Mouse (Mus musculus) MEL (cell line): ENCODE data around the gene Mtx1. TPM values are rescaled to one million over a fixed set of nuclear protein-coding genes. Genes with fewer than 3 reads are reported as not detected.

Experiments used
- DNase-seq: peaks from one replicate; pipeline ENCODE4 v3.0.0; 2011; ENCODE audit warnings: low read depth, low spot score
- H3K27ac ChIP-seq: 2 replicates; pipeline ENCODE4 v1.5.1; 2012; ENCODE audit warnings: low read depth, mild to moderate bottlenecking, control low read depth, low read length, moderate library complexity; ENCODE audit not compliant: control insufficient read depth
- H3K27me3 ChIP-seq, 2 experiments: fragments of 150-350 bp in 1 of 2; sonication (generic) in 1 of 2; 2 replicates each; pipeline ENCODE4 v1.6.1; 2012; ENCODE audit warnings: low read length in 2 of 2, mild to moderate bottlenecking in 2 of 2, improper control_type of control experiment in 1 of 2, moderate library complexity in 1 of 2; ENCODE audit not compliant: insufficient read depth in 2 of 2, control insufficient read depth in 1 of 2
- H3K36me3 ChIP-seq, 2 experiments: 2 replicates each; pipeline ENCODE4 v1.6.1; 2012 to 2014; ENCODE audit warnings: low read length in 2 of 2, improper control_type of control experiment in 1 of 2, inconsistent platforms in 1 of 2, mild to moderate bottlenecking in 1 of 2; ENCODE audit not compliant: insufficient read depth in 2 of 2, control insufficient read depth in 1 of 2
- H3K4me1 ChIP-seq, 2 experiments: fragments of 150-350 bp in 1 of 2; sonication (generic) in 1 of 2; 2 replicates each; pipeline ENCODE4 v1.6.1; 2012; ENCODE audit warnings: low read length in 2 of 2, improper control_type of control experiment in 1 of 2, mild to moderate bottlenecking in 1 of 2; ENCODE audit not compliant: insufficient read depth in 2 of 2, control insufficient read depth in 1 of 2
- H3K4me3 ChIP-seq, 2 experiments: fragments of 150-350 bp in 1 of 2; sonication (generic) in 1 of 2; 2 replicates each; pipeline ENCODE4 v1.5.1; 2012; ENCODE audit warnings: low read depth in 2 of 2, low read length in 2 of 2, mild to moderate bottlenecking in 2 of 2, moderate library complexity in 2 of 2, control low read depth in 1 of 2, improper control_type of control experiment in 1 of 2; ENCODE audit not compliant: control insufficient read depth in 1 of 2, insufficient read depth in 1 of 2
- H3K79me2 ChIP-seq: 2 replicates; pipeline ENCODE4 v1.6.1; 2012; ENCODE audit warnings: mild to moderate bottlenecking, low read length, moderate library complexity; ENCODE audit not compliant: control insufficient read depth, poor library complexity, insufficient read depth
- H3K9ac ChIP-seq: 2 replicates; pipeline ENCODE4 v1.6.1; 2012; ENCODE audit warnings: low read depth, mild to moderate bottlenecking, control low read depth, low read length, moderate library complexity; ENCODE audit not compliant: control insufficient read depth, poor library complexity, severe bottlenecking
- H3K9me3 ChIP-seq: fragments of 150-350 bp; sonication (generic); replicated peaks from 2 replicates; pipeline ENCODE4 v1.6.1; 2012; ENCODE audit warnings: mild to moderate bottlenecking, low read length, improper control_type of control experiment, moderate library complexity; ENCODE audit not compliant: insufficient read depth
- BHLHE40 ChIP-seq: IDR thresholded peaks from 2 replicates; pipeline ENCODE4 v1.6.1; 2012; ENCODE audit warnings: low read depth, mild to moderate bottlenecking, inconsistent platforms, low read length, improper control_type of control experiment, borderline replicate concordance
- CHD1 ChIP-seq: IDR thresholded peaks from 2 replicates; pipeline ENCODE4 v1.6.1; 2012; ENCODE audit warnings: low read depth, mild to moderate bottlenecking, inconsistent platforms, low read length, improper control_type of control experiment
- CHD2 ChIP-seq: IDR thresholded peaks from 2 replicates; pipeline ENCODE4 v1.6.1; 2011; ENCODE audit warnings: low read length, improper control_type of control experiment
- CTCF ChIP-seq, 3 experiments: IDR thresholded peaks in 2 of 3; conservative IDR thresholded peaks in 1 of 3; 2 replicates each; pipeline ENCODE4 v1.5.1; 2011 to 2012; ENCODE audit warnings: low read length in 3 of 3, low read depth in 2 of 3, mild to moderate bottlenecking in 2 of 3, improper control_type of control experiment in 1 of 3, inconsistent platforms in 1 of 3, mixed read lengths in 1 of 3, moderate library complexity in 1 of 3; ENCODE audit not compliant: control insufficient read depth in 1 of 3, insufficient read depth in 1 of 3, poor library complexity in 1 of 3, severe bottlenecking in 1 of 3
- E2F4 ChIP-seq: IDR thresholded peaks from 2 replicates; pipeline ENCODE4 v1.6.1; 2011; ENCODE audit warnings: low read depth, low read length, improper control_type of control experiment, borderline replicate concordance
- ELF1 ChIP-seq: IDR thresholded peaks from 2 replicates; pipeline ENCODE4 v1.6.1; 2014; ENCODE audit warnings: low read depth, mild to moderate bottlenecking, inconsistent platforms, low read length, improper control_type of control experiment, moderate library complexity
- EP300 ChIP-seq, 2 experiments: IDR thresholded peaks; 2 replicates each; pipeline ENCODE4 v1.6.1; 2011; ENCODE audit warnings: improper control_type of control experiment in 2 of 2, low read length in 2 of 2, low read depth in 1 of 2, mild to moderate bottlenecking in 1 of 2
- ETS1 ChIP-seq: IDR thresholded peaks from 2 replicates; pipeline ENCODE4 v1.6.1; 2012; ENCODE audit warnings: low read depth, mild to moderate bottlenecking, inconsistent platforms, low read length, improper control_type of control experiment, moderate library complexity
- GABPA ChIP-seq: IDR thresholded peaks from 2 replicates; pipeline ENCODE4 v1.6.1; 2012; ENCODE audit warnings: low read depth, mild to moderate bottlenecking, inconsistent platforms, low read length, improper control_type of control experiment, moderate library complexity
- GATA1 ChIP-seq: IDR thresholded peaks from 2 replicates; pipeline ENCODE4 v1.6.1; 2011; ENCODE audit warnings: low read depth, low read length, improper control_type of control experiment
- JUND ChIP-seq: IDR thresholded peaks from 2 replicates; pipeline ENCODE4 v1.6.1; 2011; ENCODE audit warnings: low read depth, mild to moderate bottlenecking, improper control_type of control experiment, low read length
- KAT2A ChIP-seq: conservative IDR thresholded peaks from 2 replicates; pipeline ENCODE4 v1.6.1; 2012; ENCODE audit warnings: low read depth, low read length, improper control_type of control experiment, inconsistent platforms
- MAFK ChIP-seq: IDR thresholded peaks from 2 replicates; pipeline ENCODE4 v1.6.1; 2011; ENCODE audit warnings: low read depth, mild to moderate bottlenecking, low read length, improper control_type of control experiment, borderline replicate concordance
- MAX ChIP-seq: IDR thresholded peaks from 2 replicates; pipeline ENCODE4 v1.6.1; 2011; ENCODE audit warnings: low read length, improper control_type of control experiment
- MAZ ChIP-seq: IDR thresholded peaks from 2 replicates; pipeline ENCODE4 v1.6.1; 2012; ENCODE audit warnings: low read depth, mild to moderate bottlenecking, inconsistent platforms, low read length, improper control_type of control experiment
- MXI1 ChIP-seq: IDR thresholded peaks from 2 replicates; pipeline ENCODE4 v1.6.1; 2011; ENCODE audit warnings: mild to moderate bottlenecking, low read depth, low read length, improper control_type of control experiment
- MYB ChIP-seq: IDR thresholded peaks from 2 replicates; pipeline ENCODE4 v1.6.1; 2011; ENCODE audit warnings: mild to moderate bottlenecking, low read depth, low read length, improper control_type of control experiment
- MYC ChIP-seq: IDR thresholded peaks from 2 replicates; pipeline ENCODE4 v1.6.1; 2011; ENCODE audit warnings: low read depth, mild to moderate bottlenecking, low read length, improper control_type of control experiment, moderate library complexity
- NELFE ChIP-seq: IDR thresholded peaks from 2 replicates; pipeline ENCODE4 v1.6.1; 2011; ENCODE audit warnings: low read depth, low read length, improper control_type of control experiment
- NRF1 ChIP-seq: IDR thresholded peaks from 2 replicates; pipeline ENCODE4 v1.6.1; 2014; ENCODE audit warnings: low read depth, mild to moderate bottlenecking, inconsistent platforms, low read length, improper control_type of control experiment, moderate library complexity; ENCODE audit not compliant: poor library complexity, insufficient read depth, severe bottlenecking
- POLR2AphosphoS2 ChIP-seq: IDR thresholded peaks from 2 replicates; pipeline ENCODE4 v1.6.1; 2011; ENCODE audit warnings: low read length, improper control_type of control experiment
- POLR2AphosphoS5 ChIP-seq: IDR thresholded peaks from 2 replicates; pipeline ENCODE4 v1.6.1; 2012; ENCODE audit warnings: low read depth, borderline replicate concordance, mild to moderate bottlenecking, inconsistent platforms, low read length, moderate library complexity, mixed read lengths
- RAD21 ChIP-seq: IDR thresholded peaks from 2 replicates; pipeline ENCODE4 v1.6.1; 2011; ENCODE audit warnings: mild to moderate bottlenecking, low read depth, low read length, improper control_type of control experiment
- SIN3A ChIP-seq: IDR thresholded peaks from 2 replicates; pipeline ENCODE4 v1.6.1; 2012; ENCODE audit warnings: low read length, improper control_type of control experiment, inconsistent platforms
- SMC3 ChIP-seq: IDR thresholded peaks from 2 replicates; pipeline ENCODE4 v1.6.1; 2011; ENCODE audit warnings: low read depth, low read length, improper control_type of control experiment
- TAL1 ChIP-seq: IDR thresholded peaks from 2 replicates; pipeline ENCODE4 v1.6.1; 2012; ENCODE audit warnings: mild to moderate bottlenecking, inconsistent platforms, low read length, moderate library complexity, mixed read lengths
- TBP ChIP-seq: IDR thresholded peaks from 2 replicates; pipeline ENCODE4 v1.8.0; 2011; ENCODE audit warnings: low read depth, low read length, improper control_type of control experiment
- TCF12 ChIP-seq: IDR thresholded peaks from 2 replicates; pipeline ENCODE4 v1.6.1; 2014; ENCODE audit warnings: low read depth, mild to moderate bottlenecking, inconsistent platforms, low read length, improper control_type of control experiment, moderate library complexity
- UBTF ChIP-seq: IDR thresholded peaks from 2 replicates; pipeline ENCODE4 v1.6.1; 2012; ENCODE audit warnings: low read depth, mild to moderate bottlenecking, inconsistent platforms, low read length, improper control_type of control experiment, moderate library complexity, borderline replicate concordance; ENCODE audit not compliant: insufficient read depth
- USF1 ChIP-seq: IDR thresholded peaks from 2 replicates; pipeline ENCODE4 v1.6.1; 2014; ENCODE audit warnings: low read depth, mild to moderate bottlenecking, inconsistent platforms, low read length, improper control_type of control experiment, moderate library complexity
- USF2 ChIP-seq, 2 experiments: IDR thresholded peaks; 2 replicates each; pipeline ENCODE4 v1.6.1; 2011 to 2012; ENCODE audit warnings: improper control_type of control experiment in 2 of 2, low read length in 2 of 2, borderline replicate concordance in 1 of 2, inconsistent platforms in 1 of 2, low read depth in 1 of 2, mild to moderate bottlenecking in 1 of 2; ENCODE audit not compliant: insufficient read depth in 1 of 2
- ZC3H11A ChIP-seq: IDR thresholded peaks from 2 replicates; pipeline ENCODE4 v1.6.1; 2012; ENCODE audit warnings: low read depth, mild to moderate bottlenecking, inconsistent platforms, low read length, improper control_type of control experiment
- ZKSCAN1 ChIP-seq: IDR thresholded peaks from 2 replicates; pipeline ENCODE4 v1.6.1; 2012; ENCODE audit warnings: low read depth, mild to moderate bottlenecking, inconsistent platforms, low read length, improper control_type of control experiment, moderate library complexity
- ZMIZ1 ChIP-seq: IDR thresholded peaks from 2 replicates; pipeline ENCODE4 v1.6.1; 2012; ENCODE audit warnings: low read depth, mild to moderate bottlenecking, inconsistent platforms, low read length, improper control_type of control experiment, moderate library complexity
- polyA plus RNA-seq, 2 experiments: library from polyadenylated mRNA; stranded (reverse) in 1 of 2; unstranded in 1 of 2; fragments of >175 nt in 1 of 2; fragments of >200 nt in 1 of 2; gene quantifications; 2 replicates each; pipeline versions ENCODE4 v1.2.1 to v1.2.4; 2012; ENCODE audit warnings: low replicate concordance in 2 of 2, low read depth in 1 of 2; ENCODE audit not compliant: insufficient read length in 2 of 2, insufficient read depth in 1 of 2, missing spikeins in 1 of 2
- total RNA-seq: library from RNA; depleted of rRNA; stranded (reverse); fragments of 300-350 nt; gene quantifications from 2 replicates; pipeline ENCODE4 v1.2.3, GENCODE M21; 2012

The Mtx1 gene
- total and polyA plus RNA-seq, 3 experiments = 314 to 369 TPM; not detected in 1

- peak within 1 kb of the TSS; percentile 58 to 91 for H3K4me3 ChIP-seq
- no peaks in the 10 kb centered on the region for H3K9me3 ChIP-seq
- no peaks in the 10 kb centered on the region for H3K27me3 ChIP-seq
- peak within 1 kb of the TSS; percentile 71 for H3K27ac ChIP-seq
- H3K4me1 ChIP-seq = peaks cover 7 to 31% of the 10 kb centered on the region in 2 experiments; a peak in 3 of 4 replicates
- H3K79me2 ChIP-seq = peaks cover 23% of the 10 kb centered on the region
- peaks cover 26 to 33% of the 10 kb centered on the region in 2 experiments for H3K36me3 ChIP-seq
- DNase-seq = peak; percentile 99
- peak within 1 kb of the TSS; percentile 85 for H3K9ac ChIP-seq
- TF ChIP-seq ZKSCAN1 (peak; percentile 69; the same call in 1 of the 2 replicates), MAZ (peak; percentile 97), EP300 (IDR thresholded peaks at IDR 0.05; ENCODE audit: low read depth in 1 of 2, low read length in 2 of 2) (peak in 1 of 2 experiments; percentile 18; a peak in 1 of 4 replicates), USF2 (IDR thresholded peaks at IDR 0.05; ENCODE audit: borderline replicate concordance in 1 of 2, insufficient read depth in 1 of 2, low read depth in 1 of 2, low read length in 2 of 2) (peak; percentile 99), MAX (peak; percentile 100), USF1 (peak; percentile 100), GATA1 (no peak; the same call in 1 of the 2 replicates), POLR2AphosphoS5 (no peak; the same call in 1 of the 2 replicates), NRF1 (peak; percentile 90), E2F4 (peak; percentile 88), TCF12 (peak; percentile 59; the same call in 1 of the 2 replicates), TAL1 (no peak), RAD21 (no peak), CHD2 (peak; percentile 57; the same call in 1 of the 2 replicates), CTCF (IDR thresholded peaks at IDR 0.05 in 2 of 3, conservative IDR thresholded peaks at IDR 0.05 in 1 of 3; ENCODE audit: control insufficient read depth in 1 of 3, insufficient read depth in 1 of 3, low read depth in 2 of 3, low read length in 3 of 3, poor library complexity in 1 of 3, severe bottlenecking in 1 of 3) (0 out of 6 replicates have a peak, but pooled peaks of 1 of the 3 experiments have one; percentile 5), ETS1 (no peak; the same call in 1 of the 2 replicates), KAT2A (peak; percentile 85; the same call in 1 of the 2 replicates), SIN3A (peak; percentile 93), MYB (no peak), ZC3H11A (no peak), NELFE (peak; percentile 80), BHLHE40 (peak; percentile 99), POLR2AphosphoS2 (peak; percentile 100), ZMIZ1 (peak; percentile 93), MYC (peak; percentile 96), ELF1 (peak; percentile 96), SMC3 (no peak), MXI1 (peak; percentile 85), CHD1 (no peak), UBTF (no peak), MAFK (no peak), JUND (no peak), TBP (peak; percentile 57), GABPA (no peak)
Measured at GRCm38 (mm10) chr3:89177242-89178106, 49.4 kb downstream of the Mtx1 start, which contains the start of gene Scamp3. TSS of gene Scamp3 (plus strand) at chr3:89177473.
